Mouse (Mus musculus): ENCODE results near the gene Slc25a42.
A peak's percentile ranks its signal among the peaks of the same experiment; 100 is the strongest.

Slc25a42 gene

GRCm38 (mm10) chr8:70215092-70215491 is 3.0 kb upstream of the Slc25a42 start:
- DNase-seq (ENCODE audit: low read depth, low spot score): no peak

- no peak for DNase-seq (ENCODE audit: low read depth, low spot score)
Measured at GRCm38 (mm10) chr8:70214411-70214810, 2.3 kb upstream of the Slc25a42 start.

GRCm38 (mm10) chr8:70211726-70212111 is 386 bp downstream of the Slc25a42 start:
- no peak for DNase-seq (ENCODE audit: low read depth, low spot score)

- DNase-seq (ENCODE audit: low read depth, low spot score): no peak
Measured at GRCm38 (mm10) chr8:70211275-70211674, 830 bp downstream of the Slc25a42 start.

GRCm38 (mm10) chr8:70210538-70210937 is 1.6 kb downstream of the Slc25a42 start:
- DNase-seq (ENCODE audit: low read depth, low spot score): no peak

- no peak for DNase-seq (ENCODE audit: low read depth, low spot score)
Measured at GRCm38 (mm10) chr8:70208130-70208529, 4.0 kb downstream of the Slc25a42 start.

- no peak for DNase-seq (ENCODE audit: low read depth, low spot score)
Measured at GRCm38 (mm10) chr8:70204757-70205156, 7.3 kb downstream of the Slc25a42 start.

- no peak for DNase-seq (ENCODE audit: low read depth, low spot score)
Measured at GRCm38 (mm10) chr8:70203072-70203471, 9.0 kb downstream of the Slc25a42 start.

- DNase-seq (ENCODE audit: low read depth, low spot score): no peak
Measured at GRCm38 (mm10) chr8:70201417-70201816, 10.7 kb downstream of the Slc25a42 start.

GRCm38 (mm10) chr8:70200098-70200681 is 11.9 kb downstream of the Slc25a42 start:
- DNase-seq (ENCODE audit: low read depth, low spot score): peak; percentile 38

GRCm38 (mm10) chr8:70197603-70198002 is 14.5 kb downstream of the Slc25a42 start:
- no peak for DNase-seq (ENCODE audit: low read depth, low spot score)

- DNase-seq (ENCODE audit: low read depth, low spot score): no peak
Measured at GRCm38 (mm10) chr8:70195762-70196161, 16.3 kb downstream of the Slc25a42 start.

- no peak for DNase-seq (ENCODE audit: low read depth, low spot score)
Measured at GRCm38 (mm10) chr8:70194191-70194590, 17.9 kb downstream of the Slc25a42 start.

- no peak for DNase-seq (ENCODE audit: low read depth, low spot score)
Measured at GRCm38 (mm10) chr8:70193238-70193637, 18.9 kb downstream of the Slc25a42 start.

GRCm38 (mm10) chr8:70188707-70189106 is 23.4 kb downstream of the Slc25a42 start:
- DNase-seq (ENCODE audit: low read depth, low spot score): no peak

- no peak for DNase-seq (ENCODE audit: low read depth, low spot score)
Measured at GRCm38 (mm10) chr8:70183194-70183593, 28.9 kb downstream of the Slc25a42 start.

GRCm38 (mm10) chr8:70181903-70182252 is 30.2 kb downstream of the Slc25a42 start:
- no peak for DNase-seq (ENCODE audit: low read depth, low spot score)

- DNase-seq (ENCODE audit: low read depth, low spot score): no peak
Measured at GRCm38 (mm10) chr8:70181212-70181902, 30.7 kb downstream of the Slc25a42 start.

GRCm38 (mm10) chr8:70179082-70179481 is 33.0 kb downstream of the Slc25a42 start:
- peak; percentile 42 for DNase-seq (ENCODE audit: low read depth, low spot score)

GRCm38 (mm10) chr8:70178231-70178630 is 33.9 kb downstream of the Slc25a42 start:
- no peak for DNase-seq (ENCODE audit: low read depth, low spot score)

GRCm38 (mm10) chr8:70174079-70174478 is 38.0 kb downstream of the Slc25a42 start:
- no peak for DNase-seq (ENCODE audit: low read depth, low spot score)

- DNase-seq (ENCODE audit: low read depth, low spot score): no peak
Measured at GRCm38 (mm10) chr8:70173320-70173719, 38.8 kb downstream of the Slc25a42 start.

- DNase-seq (ENCODE audit: low read depth, low spot score): peak; percentile 94
Measured at GRCm38 (mm10) chr8:70172043-70172681, 39.9 kb downstream of the Slc25a42 start, which contains the start of gene Tmem161a. TSS of gene Tmem161a (plus strand) at chr8:70172356.

Data from CD4-positive, CD25-positive, alpha-beta regulatory T cell, adult 2 months (primary cell).